Mouse (Mus musculus): ENCODE data around the gene Stard7.

DNA sequence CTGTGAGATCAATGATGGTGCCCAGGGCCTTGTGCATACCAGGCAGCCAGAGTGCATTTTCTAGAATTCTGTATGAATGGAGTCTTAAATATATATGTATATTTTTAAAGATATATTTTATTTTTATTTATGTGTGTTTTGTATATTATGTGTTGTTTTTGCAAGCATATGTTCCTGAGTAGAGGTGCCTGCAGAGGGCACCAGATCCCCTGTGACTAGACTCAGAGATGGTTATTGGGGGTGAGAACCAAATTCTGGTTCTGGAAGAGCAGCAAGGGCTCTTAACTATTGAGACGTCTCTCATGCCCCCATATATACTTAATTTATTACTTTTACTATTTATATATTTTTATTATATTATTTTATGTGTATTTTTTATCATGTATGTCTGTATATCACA, 41.2 kb downstream of the Stard7 start:
- TF ChIP-seq CTCF (conservative IDR thresholded peaks at IDR 0.05; ENCODE audit: low read length): no peak
- no peak for TF ChIP-seq POU5F1 (IDR thresholded peaks at IDR 0.05; ENCODE audit: borderline replicate concordance, low read length)
